Mouse (Mus musculus): ENCODE results near the gene Ubqln4. TPM values are rescaled to one million over a fixed set of nuclear protein-coding genes. Genes with fewer than 3 reads are reported as not detected.

Ubqln4 gene
- 55.9 TPM for polyA plus RNA-seq (2012; fragmentation: generic; extraction: Trizol)
- long read RNA-seq, experiment 1, transcript Ubqln4-201 (11 exons, 3,330 nt) = major isoform, 6 of 11 reads
- long read RNA-seq, experiment 1, partial matches to known transcripts = 5 of 11 reads
- long read RNA-seq, experiment 1, other reads (novel, unspliced or antisense) = 0 of 11 reads
- long read RNA-seq, experiment 2, transcript Ubqln4-201 (11 exons, 3,330 nt) = major isoform, 300 of 371 reads
- long read RNA-seq, experiment 2, partial matches to known transcripts = 32 of 371 reads
- long read RNA-seq, experiment 2, other reads (novel, unspliced or antisense) = 39 of 371 reads

DNA sequence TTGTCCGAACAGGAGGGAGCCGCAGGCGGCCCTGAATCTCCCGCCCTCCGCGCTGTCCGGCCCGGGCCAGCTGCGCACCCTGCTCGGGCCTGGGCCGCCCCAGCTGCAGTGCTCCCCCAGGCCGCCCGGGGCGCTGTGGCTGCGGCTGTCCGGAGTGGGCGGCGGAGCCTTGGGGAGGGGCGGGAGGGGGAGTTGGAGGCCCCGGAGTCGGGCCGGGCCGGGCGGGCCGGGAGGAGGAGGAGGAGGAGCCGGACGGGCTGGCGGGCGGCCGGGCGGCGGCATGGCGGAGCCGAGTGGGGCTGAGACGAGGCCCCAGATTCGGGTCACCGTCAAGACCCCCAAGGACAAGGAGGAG lies at the start of gene Ubqln4:
Ubqln4 (plus strand) TSS at position 234 of the 355 bp plus-strand sequence.
- Histone ChIP-seq H3K4me3 (ENCODE audit: insufficient read depth, poor library complexity, severe bottlenecking) (peak within 1 kb of the TSS; percentile 76), H3K27me3 (ENCODE audit: control insufficient read depth, insufficient read depth, insufficient read length) (no peaks in the 10 kb centered on the region), H3K79me2 (ENCODE audit: control insufficient read depth, insufficient read depth) (peaks cover 62% of the 10 kb centered on the region), H3K79me3 (ENCODE audit: low read depth) (peaks cover 34% of the 10 kb centered on the region), H3ac (ENCODE audit: control insufficient read depth, insufficient read length, low read depth) (peak within 1 kb of the TSS; percentile 88), H3K36me3 (ENCODE audit: control insufficient read depth, insufficient read depth) (peaks cover 29% of the 10 kb centered on the region)
- TF ChIP-seq MYOD1 (IDR thresholded peaks at IDR 0.05; ENCODE audit: control insufficient read depth, insufficient read length, low read depth) (no peak), USF1 (IDR thresholded peaks at IDR 0.05; ENCODE audit: low read depth) (no peak), MYOG (IDR thresholded peaks at IDR 0.05; ENCODE audit: control insufficient read depth, extremely low read depth, insufficient read length) (no peak), FOSL1 (IDR thresholded peaks at IDR 0.05; ENCODE audit: insufficient read depth, low read length, poor library complexity, severe bottlenecking) (no peak), CEBPB (IDR thresholded peaks at IDR 0.05; ENCODE audit: low read depth) (no peak), MAX (IDR thresholded peaks at IDR 0.05) (no peak), CTCF (IDR thresholded peaks at IDR 0.05; ENCODE audit: control insufficient read depth, insufficient read depth, insufficient read length) (peak; percentile 96)

DNA sequence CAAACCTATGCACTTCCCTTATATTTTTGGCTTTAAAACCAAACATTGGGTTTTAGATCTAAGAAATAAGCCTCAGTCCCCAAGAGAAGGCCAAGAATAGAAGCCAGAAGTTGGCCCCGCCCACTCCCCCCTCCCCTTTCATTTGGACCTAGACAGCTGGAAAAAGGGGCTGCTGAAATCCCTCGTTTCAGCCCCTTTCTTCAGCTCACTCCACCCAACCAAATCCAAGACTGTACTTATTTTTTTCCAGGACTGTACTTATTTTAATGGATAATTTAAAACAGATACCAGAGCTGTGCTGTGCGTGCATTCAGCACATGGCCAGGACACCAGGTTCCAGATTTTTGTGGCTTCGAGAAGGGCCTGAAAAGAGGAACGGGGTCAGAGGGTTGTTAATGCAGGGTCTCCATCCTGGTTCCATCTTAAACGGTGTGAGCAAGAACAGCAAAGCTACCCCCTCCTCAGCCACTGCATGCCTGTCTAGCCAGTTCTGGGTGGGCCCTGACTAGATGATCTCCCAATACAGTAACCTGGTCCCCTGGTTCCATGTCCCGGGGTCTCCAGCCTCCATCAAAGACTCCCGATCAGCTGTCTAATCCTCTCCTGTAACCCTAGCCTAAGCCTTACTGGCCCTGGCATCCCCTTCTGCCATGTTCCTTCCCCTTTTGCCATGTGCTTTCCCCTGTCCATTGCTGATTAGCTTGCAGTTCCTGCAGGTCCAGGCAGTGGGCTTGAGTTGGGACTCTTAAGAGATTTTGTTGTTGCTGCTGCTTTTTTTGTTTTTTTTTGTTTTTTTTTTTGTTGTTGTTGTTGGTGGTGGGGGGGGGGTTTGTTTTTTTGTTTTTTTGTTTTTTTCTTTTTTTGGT lies 49.4 kb upstream of the Ubqln4 start:
- peak overlapping the region; percentile 56 for H3ac ChIP-seq (ENCODE audit: control insufficient read depth, insufficient read length, low read depth)
- H3K4me3 ChIP-seq (ENCODE audit: insufficient read depth, poor library complexity, severe bottlenecking) = no peak overlapping the region

DNA sequence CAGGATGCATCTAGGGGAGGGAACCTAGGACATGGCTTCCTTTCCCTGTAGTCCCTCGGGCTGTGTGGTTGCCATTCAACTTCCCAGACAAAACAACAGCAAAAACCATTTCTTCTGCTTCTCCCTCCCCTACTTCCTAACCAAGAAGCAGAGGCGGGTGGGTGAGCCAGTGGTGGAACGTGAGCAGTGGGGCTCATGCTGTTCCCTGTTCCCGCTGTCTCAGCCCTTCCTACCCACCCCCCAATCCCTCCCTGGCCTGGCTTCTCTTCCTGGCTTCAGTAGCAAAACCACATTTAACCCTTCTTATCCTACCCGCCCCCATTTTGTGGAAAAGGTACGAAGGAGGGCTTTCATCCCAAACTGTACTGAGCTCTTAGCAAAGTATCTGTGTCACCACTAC lies 48.5 kb upstream of the Ubqln4 start:
- no peak overlapping the region for H3K4me3 ChIP-seq (ENCODE audit: insufficient read depth, poor library complexity, severe bottlenecking)
- H3ac ChIP-seq (ENCODE audit: control insufficient read depth, insufficient read length, low read depth) = no peak overlapping the region
- peaks cover 17% of the 10 kb centered on the region for H3K36me3 ChIP-seq (ENCODE audit: control insufficient read depth, insufficient read depth)
- no peaks in the 10 kb centered on the region for H3K27me3 ChIP-seq (ENCODE audit: control insufficient read depth, insufficient read depth, insufficient read length)
- H3K79me3 ChIP-seq (ENCODE audit: low read depth) = peaks cover 28% of the 10 kb centered on the region
- H3K79me2 ChIP-seq (ENCODE audit: control insufficient read depth, insufficient read depth) = peaks cover 49% of the 10 kb centered on the region
- no peak for TF ChIP-seq CTCF (IDR thresholded peaks at IDR 0.05; ENCODE audit: control insufficient read depth, insufficient read depth, insufficient read length)
- TF ChIP-seq CEBPB (IDR thresholded peaks at IDR 0.05; ENCODE audit: low read depth) = no peak
- no peak for TF ChIP-seq USF1 (IDR thresholded peaks at IDR 0.05; ENCODE audit: low read depth)
- TF ChIP-seq MYOG (IDR thresholded peaks at IDR 0.05; ENCODE audit: control insufficient read depth, extremely low read depth, insufficient read length) = no peak
- TF ChIP-seq FOSL1 (IDR thresholded peaks at IDR 0.05; ENCODE audit: insufficient read depth, low read length, poor library complexity, severe bottlenecking) = no peak
- no peak for TF ChIP-seq MAX (IDR thresholded peaks at IDR 0.05)
- TF ChIP-seq MYOD1 (IDR thresholded peaks at IDR 0.05; ENCODE audit: control insufficient read depth, insufficient read length, low read depth) = no peak

More for the DNA sequence above, 49.4 kb upstream of the Ubqln4 start:
- Histone ChIP-seq H3K79me3 (ENCODE audit: low read depth) (peaks cover 38% of the 10 kb centered on the region), H3K36me3 (ENCODE audit: control insufficient read depth, insufficient read depth) (peaks cover 26% of the 10 kb centered on the region), H3K27me3 (ENCODE audit: control insufficient read depth, insufficient read depth, insufficient read length) (no peaks in the 10 kb centered on the region), H3K79me2 (ENCODE audit: control insufficient read depth, insufficient read depth) (peaks cover 52% of the 10 kb centered on the region)
- no peak for TF ChIP-seq CEBPB (IDR thresholded peaks at IDR 0.05; ENCODE audit: low read depth)
- TF ChIP-seq MYOG (IDR thresholded peaks at IDR 0.05; ENCODE audit: control insufficient read depth, extremely low read depth, insufficient read length) = no peak
- TF ChIP-seq MYOD1 (IDR thresholded peaks at IDR 0.05; ENCODE audit: control insufficient read depth, insufficient read length, low read depth) = no peak
- TF ChIP-seq USF1 (IDR thresholded peaks at IDR 0.05; ENCODE audit: low read depth) = no peak
- no peak for TF ChIP-seq FOSL1 (IDR thresholded peaks at IDR 0.05; ENCODE audit: insufficient read depth, low read length, poor library complexity, severe bottlenecking)
- no peak for TF ChIP-seq CTCF (IDR thresholded peaks at IDR 0.05; ENCODE audit: control insufficient read depth, insufficient read depth, insufficient read length)
- no peak for TF ChIP-seq MAX (IDR thresholded peaks at IDR 0.05)

DNA sequence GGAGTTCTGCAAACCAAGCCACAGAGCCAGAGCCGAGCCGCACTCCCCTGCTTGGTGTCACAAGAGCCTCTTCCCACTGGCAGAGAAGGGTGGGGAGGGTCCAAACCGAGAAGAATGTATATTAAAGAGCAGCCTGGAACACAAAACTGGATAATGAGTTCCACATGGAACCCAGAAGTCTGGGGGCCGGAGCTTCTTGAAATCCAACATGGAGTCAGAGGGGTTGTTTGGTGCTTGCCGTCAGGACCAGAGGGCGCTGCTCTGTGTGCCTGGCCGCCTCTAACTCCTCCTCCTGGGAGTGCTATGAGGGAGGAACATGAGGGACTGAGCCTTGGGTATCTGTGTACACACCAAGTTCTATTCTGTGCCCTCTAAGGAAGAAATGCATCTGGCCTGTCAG lies 47.8 kb upstream of the Ubqln4 start:
- Histone ChIP-seq H3K79me2 (ENCODE audit: control insufficient read depth, insufficient read depth) (peaks cover 46% of the 10 kb centered on the region), H3K27me3 (ENCODE audit: control insufficient read depth, insufficient read depth, insufficient read length) (no peaks in the 10 kb centered on the region), H3ac (ENCODE audit: control insufficient read depth, insufficient read length, low read depth) (no peak overlapping the region), H3K36me3 (ENCODE audit: control insufficient read depth, insufficient read depth) (peaks cover 13% of the 10 kb centered on the region), H3K4me3 (ENCODE audit: insufficient read depth, poor library complexity, severe bottlenecking) (no peak overlapping the region), H3K79me3 (ENCODE audit: low read depth) (peaks cover 22% of the 10 kb centered on the region)
- TF ChIP-seq MYOD1 (IDR thresholded peaks at IDR 0.05; ENCODE audit: control insufficient read depth, insufficient read length, low read depth) (no peak), FOSL1 (IDR thresholded peaks at IDR 0.05; ENCODE audit: insufficient read depth, low read length, poor library complexity, severe bottlenecking) (no peak), CTCF (IDR thresholded peaks at IDR 0.05; ENCODE audit: control insufficient read depth, insufficient read depth, insufficient read length) (no peak), MYOG (IDR thresholded peaks at IDR 0.05; ENCODE audit: control insufficient read depth, extremely low read depth, insufficient read length) (no peak), USF1 (IDR thresholded peaks at IDR 0.05; ENCODE audit: low read depth) (no peak), CEBPB (IDR thresholded peaks at IDR 0.05; ENCODE audit: low read depth) (no peak), MAX (IDR thresholded peaks at IDR 0.05) (no peak)

DNA sequence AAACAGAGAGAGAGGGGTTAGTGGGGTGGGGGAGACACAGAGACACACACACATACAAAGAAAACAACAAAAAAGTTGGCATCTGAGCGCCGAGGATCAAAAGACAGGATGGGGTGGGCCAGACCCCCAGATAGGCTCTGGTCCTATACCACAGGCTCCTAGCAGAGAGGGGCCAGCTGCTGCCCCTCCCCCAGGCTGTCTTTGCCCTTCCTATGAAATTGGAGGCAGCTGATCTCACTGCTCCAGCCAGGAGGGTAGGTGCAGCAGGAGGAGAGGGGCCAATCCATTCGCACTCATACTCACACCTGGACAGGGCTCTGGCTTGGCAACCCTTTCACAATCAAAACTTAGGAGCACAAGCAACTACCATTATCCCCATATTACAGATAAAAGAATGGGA lies 44.3 kb upstream of the Ubqln4 start:
- H3K79me2 ChIP-seq (ENCODE audit: control insufficient read depth, insufficient read depth) = peaks cover 32% of the 10 kb centered on the region
- H3K79me3 ChIP-seq (ENCODE audit: low read depth) = no peaks in the 10 kb centered on the region
- H3K27me3 ChIP-seq (ENCODE audit: control insufficient read depth, insufficient read depth, insufficient read length) = no peaks in the 10 kb centered on the region
- no peak for TF ChIP-seq CTCF (IDR thresholded peaks at IDR 0.05; ENCODE audit: control insufficient read depth, insufficient read depth, insufficient read length)
- no peak for TF ChIP-seq MYOD1 (IDR thresholded peaks at IDR 0.05; ENCODE audit: control insufficient read depth, insufficient read length, low read depth)
- no peak for TF ChIP-seq MAX (IDR thresholded peaks at IDR 0.05)
- no peak for TF ChIP-seq CEBPB (IDR thresholded peaks at IDR 0.05; ENCODE audit: low read depth)
- no peak for TF ChIP-seq FOSL1 (IDR thresholded peaks at IDR 0.05; ENCODE audit: insufficient read depth, low read length, poor library complexity, severe bottlenecking)
- no peak for TF ChIP-seq MYOG (IDR thresholded peaks at IDR 0.05; ENCODE audit: control insufficient read depth, extremely low read depth, insufficient read length)
- no peak for TF ChIP-seq USF1 (IDR thresholded peaks at IDR 0.05; ENCODE audit: low read depth)
- no peaks in the 10 kb centered on the region for H3K36me3 ChIP-seq (ENCODE audit: control insufficient read depth, insufficient read depth)
- H3ac ChIP-seq (ENCODE audit: control insufficient read depth, insufficient read length, low read depth) = no peak overlapping the region
- H3K4me3 ChIP-seq (ENCODE audit: insufficient read depth, poor library complexity, severe bottlenecking) = peak overlapping the region; percentile 27

Data from C2C12 (cell line).